Mouse (Mus musculus) neural tube, embryonic 13.5 days (tissue): Measurements from ENCODE around the gene Nacc2. TPM values are rescaled to one million over a fixed set of nuclear protein-coding genes. Genes with fewer than 3 reads are reported as not detected.

Experiments
- ATAC-seq: fragments of 200-750 bp; cut with Nextera tagmentation; 2 replicates; pipeline ENCODE4 v1.8.0; 2017; ENCODE audit warnings: low read depth, mild to moderate bottlenecking, moderate TSS enrichment, moderate library complexity
- H3K27ac ChIP-seq: fragments of 300-500 bp; sonication (generic); replicated peaks from 2 replicates; pipeline ENCODE4 v1.5.1; 2015; ENCODE audit warnings: moderate library complexity, mild to moderate bottlenecking, inconsistent platforms
- H3K27me3 ChIP-seq: fragments of 300-500 bp; sonication (generic); 2 replicates; pipeline ENCODE4 v1.6.1; 2015; ENCODE audit warnings: mild to moderate bottlenecking, inconsistent platforms
- H3K36me3 ChIP-seq: fragments of 300-500 bp; sonication (generic); 2 replicates; pipeline ENCODE4 v1.6.1; 2015; ENCODE audit warnings: mild to moderate bottlenecking, inconsistent platforms
- H3K4me1 ChIP-seq: fragments of 300-500 bp; sonication (generic); replicated peaks from 2 replicates; pipeline ENCODE4 v1.6.1; 2015; ENCODE audit warnings: inconsistent platforms
- H3K4me2 ChIP-seq: fragments of 300-500 bp; sonication (generic); 2 replicates; pipeline ENCODE4 v1.6.1; 2015; ENCODE audit warnings: inconsistent platforms, mild to moderate bottlenecking, moderate library complexity
- H3K4me3 ChIP-seq: fragments of 300-500 bp; sonication (generic); 2 replicates; pipeline ENCODE4 v1.5.1; 2015; ENCODE audit warnings: mild to moderate bottlenecking, inconsistent platforms
- H3K9ac ChIP-seq: fragments of 300-500 bp; sonication (generic); 2 replicates; pipeline ENCODE4 v1.6.1; 2015; ENCODE audit warnings: moderate library complexity, mild to moderate bottlenecking, inconsistent platforms
- H3K9me3 ChIP-seq: fragments of 300-500 bp; sonication (generic); 2 replicates; pipeline ENCODE4 v1.6.1; 2016; ENCODE audit warnings: inconsistent platforms
- WGBS: fragments of 180-500 bp; shearing (Covaris S2); methylation state at CpG from one replicate; pipeline ENCODE4 v1.1.7; 2015; 5-methylcytosine and 5-hydroxymethylcytosine counted together
- polyA plus RNA-seq: library from polyadenylated mRNA; unstranded; fragments of >200 nt; fragmentation: Nextera tagmentation; extraction: Ambion mirVana; gene quantifications from 2 replicates; pipeline ENCODE4 v1.2.1, GENCODE M21; 2015

Gene Nacc2
- polyA plus RNA-seq, 1 experiment from 2014 or later, result 18.0 TPM

DNA sequence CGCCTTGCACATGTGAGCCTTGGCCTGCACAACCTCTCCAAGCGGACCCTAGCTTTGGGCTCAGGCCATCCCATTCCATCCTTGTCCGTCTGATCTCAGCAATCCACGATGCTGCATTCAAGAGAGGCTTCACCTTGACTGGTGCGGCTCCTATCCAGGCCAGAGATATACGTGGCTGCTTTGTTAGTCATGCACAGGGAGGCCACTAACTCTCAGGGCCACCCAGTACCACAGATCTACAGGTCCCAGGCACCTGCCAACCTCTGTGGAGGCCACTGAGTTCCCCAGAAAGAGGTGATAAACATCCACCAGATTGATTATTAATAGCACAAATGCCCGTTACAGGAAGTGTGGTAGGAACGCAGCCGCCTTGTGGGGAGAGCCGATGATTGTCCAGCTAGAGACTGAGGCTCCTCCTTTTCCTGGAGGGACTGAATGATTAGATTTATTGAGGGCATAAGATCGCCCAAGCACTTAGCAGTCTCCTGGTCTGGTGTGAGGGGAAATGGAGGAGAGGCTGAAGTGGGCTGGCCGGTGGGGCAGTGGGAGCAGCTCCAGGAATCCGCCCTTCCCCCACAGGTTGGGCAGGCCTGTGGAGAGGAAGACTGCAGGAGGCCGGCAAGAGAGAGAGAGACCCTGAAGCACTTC lies 81.7 kb downstream of the Nacc2 start:
- no peak for ATAC-seq
- 54% methylated on average over 14 of the region's 14 CpGs for WGBS
- H3K9me3 ChIP-seq, result no peaks in the 10 kb centered on the region

GRCm38 (mm10) chr2:26039951-26040350 lies 83.1 kb downstream of the Nacc2 start:
- peak; percentile 12; the same call in 1 of the 2 replicates for ATAC-seq
- Histone ChIP-seq H3K4me1 (peaks cover 16% of the 10 kb centered on the region), H3K4me2 (no peak overlapping the region), H3K27ac (no peak overlapping the region), H3K4me3 (no peak overlapping the region), H3K36me3 (no peaks in the 10 kb centered on the region), H3K9me3 (no peaks in the 10 kb centered on the region), H3K9ac (peak overlapping the region; percentile 23; the same call in 1 of the 2 replicates), H3K27me3 (peaks cover 2% of the 10 kb centered on the region)
- WGBS, result 57% methylated on average over 14 of the region's 14 CpGs

More for the DNA sequence above, 81.7 kb downstream of the Nacc2 start:
- no peak overlapping the region for H3K4me2 ChIP-seq
- peaks cover 2% of the 10 kb centered on the region for H3K27me3 ChIP-seq
- H3K4me3 ChIP-seq, result no peak overlapping the region
- no peaks in the 10 kb centered on the region for H3K36me3 ChIP-seq
- H3K9ac ChIP-seq, result 0 out of 2 replicates have a peak overlapping the region, but pooled peaks have one; percentile 22
- H3K27ac ChIP-seq, result no peak overlapping the region
- H3K4me1 ChIP-seq, result peaks cover 9% of the 10 kb centered on the region

DNA sequence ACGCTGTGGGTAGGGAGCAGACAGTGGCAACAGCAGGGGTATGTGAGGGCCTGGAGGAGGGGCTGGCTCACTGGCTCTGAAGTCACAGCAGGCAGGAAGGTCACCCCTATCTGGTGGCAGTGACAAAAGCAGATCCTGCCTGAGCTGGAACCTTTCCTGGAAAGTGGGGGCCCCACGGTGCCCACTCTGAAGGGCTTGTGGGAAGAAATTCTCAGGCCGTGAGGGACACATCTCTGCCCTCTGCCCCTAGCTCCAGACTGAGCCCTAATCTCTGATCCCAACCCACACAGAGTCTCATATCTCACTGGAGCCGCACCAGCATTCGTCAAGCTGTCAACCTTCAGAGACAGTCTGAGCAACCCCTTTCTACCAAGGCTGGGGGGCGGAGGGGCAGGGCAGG lies 85.6 kb downstream of the Nacc2 start:
- no peak overlapping the region for H3K27ac ChIP-seq
- no peaks in the 10 kb centered on the region for H3K36me3 ChIP-seq
- no peak overlapping the region for H3K4me2 ChIP-seq
- H3K9me3 ChIP-seq, result no peaks in the 10 kb centered on the region
- no peak overlapping the region for H3K9ac ChIP-seq
- no peak for ATAC-seq
- H3K27me3 ChIP-seq, result peaks cover 2% of the 10 kb centered on the region
- 73% methylated on average over 6 of the region's 6 CpGs for WGBS
- no peak overlapping the region for H3K4me3 ChIP-seq
- peaks cover 29% of the 10 kb centered on the region for H3K4me1 ChIP-seq

DNA sequence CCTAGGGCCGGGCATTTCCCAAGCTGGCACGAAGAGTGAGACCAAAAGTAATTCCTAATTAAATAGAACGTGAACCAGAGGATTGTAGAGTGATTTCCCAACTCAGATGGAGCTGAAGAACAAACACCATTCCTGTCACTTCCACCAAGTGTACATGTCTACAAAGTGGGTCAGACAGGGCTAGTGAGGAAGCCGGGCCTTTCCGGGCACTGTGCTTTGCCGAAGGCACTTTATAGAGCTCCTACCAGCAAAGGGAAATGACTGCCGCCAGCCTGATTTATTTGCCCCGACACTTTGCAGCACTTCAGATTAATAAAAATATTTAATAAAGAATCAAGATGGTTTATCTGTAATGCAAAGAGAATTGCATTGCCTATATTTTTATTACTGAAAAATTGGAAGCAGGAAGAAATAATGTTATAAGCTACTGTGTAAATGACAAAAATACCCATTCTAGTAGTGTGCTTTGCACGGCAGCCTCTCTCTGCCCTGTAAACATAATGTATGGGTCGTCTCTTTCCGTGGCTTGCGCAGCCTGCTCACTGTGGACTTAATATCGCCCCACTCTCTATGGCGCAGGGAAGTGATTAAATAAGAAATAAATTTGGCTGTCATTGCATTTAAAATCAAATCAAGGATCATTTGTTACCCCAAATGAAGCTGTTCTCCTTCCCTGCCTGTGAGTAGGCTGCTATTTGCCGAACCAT lies 88.5 kb downstream of the Nacc2 start:
- H3K36me3 ChIP-seq, result no peaks in the 10 kb centered on the region
- peaks cover 20% of the 10 kb centered on the region for H3K4me1 ChIP-seq
- H3K9me3 ChIP-seq, result no peaks in the 10 kb centered on the region
- no peak overlapping the region for H3K4me3 ChIP-seq
- no peak overlapping the region for H3K9ac ChIP-seq
- H3K4me2 ChIP-seq, result no peak overlapping the region
- 62% methylated on average over 15 of the region's 15 CpGs for WGBS
- peak overlapping the region; percentile 46; the same call in 1 of the 2 replicates for H3K27ac ChIP-seq
- H3K27me3 ChIP-seq, result peaks cover 3% of the 10 kb centered on the region
- no peak for ATAC-seq

DNA sequence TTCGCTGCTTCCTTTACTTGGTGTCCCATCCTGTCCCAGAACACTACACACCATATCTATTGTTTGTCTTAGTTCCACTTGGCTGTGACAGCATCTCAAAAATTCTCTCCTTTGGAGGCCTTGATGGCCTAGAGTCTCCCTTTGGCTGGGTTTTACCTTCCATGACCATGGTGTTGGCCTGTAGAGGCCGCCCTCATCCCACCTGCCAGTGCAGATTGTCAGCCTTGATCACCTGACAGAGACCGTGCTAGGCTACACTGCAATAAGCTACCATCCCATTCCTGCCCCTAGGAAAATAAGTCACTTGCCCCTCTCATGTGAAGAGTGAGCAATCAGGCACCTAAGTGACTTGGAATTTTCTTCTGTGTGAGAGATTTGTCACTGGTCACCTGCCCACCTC lies 92.7 kb downstream of the Nacc2 start:
- H3K9me3 ChIP-seq, result no peaks in the 10 kb centered on the region
- H3K9ac ChIP-seq, result no peak overlapping the region
- H3K27ac ChIP-seq, result no peak overlapping the region
- H3K4me2 ChIP-seq, result no peak overlapping the region
- 51% methylated on average over 3 of the region's 3 CpGs for WGBS
- no peaks in the 10 kb centered on the region for H3K36me3 ChIP-seq
- ATAC-seq, result no peak
- H3K4me3 ChIP-seq, result no peak overlapping the region
- H3K27me3 ChIP-seq, result 0 out of 2 replicates have a peak, but pooled peaks cover 3% of the 10 kb centered on the region
- H3K4me1 ChIP-seq, result peaks cover 16% of the 10 kb centered on the region

DNA sequence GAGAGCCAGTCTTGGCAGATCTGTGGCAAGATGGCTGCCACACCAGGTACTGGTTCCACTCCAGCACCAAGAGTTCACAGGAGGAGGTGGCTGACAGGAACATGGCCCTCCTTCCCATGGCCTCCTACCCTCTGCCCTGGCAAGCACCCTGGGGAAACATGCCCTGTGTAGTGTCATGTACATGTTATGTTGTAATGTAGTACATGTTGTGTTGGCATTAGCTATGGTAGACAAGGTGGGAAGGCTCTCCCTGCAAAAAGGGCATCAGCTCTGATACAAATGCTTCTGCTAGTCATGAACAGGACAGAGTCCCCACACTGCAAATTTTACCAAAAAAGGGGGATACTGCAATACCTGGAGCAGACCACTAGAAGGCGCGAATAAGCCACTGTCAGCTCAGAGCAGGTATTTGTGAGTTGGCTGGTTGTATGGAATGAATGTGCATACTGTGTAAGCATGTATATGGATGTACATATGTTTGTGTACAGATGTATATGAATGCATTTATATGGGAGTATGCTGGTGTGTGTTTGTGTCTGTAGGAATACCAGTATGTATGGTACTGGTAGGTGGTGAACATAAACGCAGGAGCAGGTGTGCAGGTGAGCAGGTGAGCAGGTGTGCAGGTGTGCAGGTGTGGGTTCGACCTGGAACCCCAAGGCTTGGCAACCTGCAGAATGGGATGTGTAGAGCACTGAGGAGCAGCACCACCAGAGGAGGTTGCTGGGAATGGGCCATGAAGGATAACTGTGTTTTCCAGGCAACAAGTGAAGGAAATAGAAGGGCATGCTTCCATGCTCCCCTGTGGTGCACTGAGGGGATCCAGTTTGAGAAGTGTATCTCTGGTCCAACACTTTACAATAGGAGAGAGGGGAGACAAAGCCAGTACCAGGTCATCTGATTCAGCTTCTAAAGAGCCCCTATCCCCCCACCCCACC lies 98.6 kb downstream of the Nacc2 start:
- 32% methylated on average over 4 of the region's 4 CpGs for WGBS

DNA sequence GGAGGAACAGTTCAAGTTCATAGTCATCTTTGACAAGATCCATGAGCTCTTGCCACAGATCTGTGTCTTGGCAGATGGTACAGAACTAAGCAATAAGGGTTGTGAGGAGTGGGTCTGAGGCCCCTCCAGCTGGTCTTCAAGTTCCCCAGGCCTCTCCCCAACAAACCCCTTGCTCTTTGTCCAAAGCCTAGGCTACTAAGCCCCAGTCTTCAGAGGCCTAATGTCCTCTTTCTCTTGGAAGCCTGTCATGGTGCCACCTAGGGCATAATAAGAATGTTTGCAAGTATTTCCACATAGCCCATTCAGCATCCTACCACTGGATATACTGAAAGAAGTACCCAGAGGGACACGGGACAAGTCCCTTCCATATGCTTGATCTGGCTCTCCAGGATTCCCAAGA lies 100.4 kb downstream of the Nacc2 start:
- Histone ChIP-seq H3K36me3 (no peaks in the 10 kb centered on the region), H3K9ac (no peak overlapping the region), H3K27ac (no peak overlapping the region), H3K27me3 (no peaks in the 10 kb centered on the region), H3K9me3 (no peaks in the 10 kb centered on the region), H3K4me2 (no peak overlapping the region), H3K4me1 (peaks cover 32% of the 10 kb centered on the region), H3K4me3 (no peak overlapping the region)
- 81% methylated on average over 1 of the region's 1 CpGs for WGBS
- no peak for ATAC-seq

More for the DNA sequence above, 98.6 kb downstream of the Nacc2 start:
- no peak overlapping the region for H3K9ac ChIP-seq
- H3K9me3 ChIP-seq, result no peaks in the 10 kb centered on the region
- H3K4me3 ChIP-seq, result no peak overlapping the region
- no peak overlapping the region for H3K4me2 ChIP-seq
- no peak overlapping the region for H3K27ac ChIP-seq
- H3K36me3 ChIP-seq, result no peaks in the 10 kb centered on the region
- peaks cover 17% of the 10 kb centered on the region for H3K4me1 ChIP-seq
- ATAC-seq, result no peak
- H3K27me3 ChIP-seq, result no peaks in the 10 kb centered on the region

DNA sequence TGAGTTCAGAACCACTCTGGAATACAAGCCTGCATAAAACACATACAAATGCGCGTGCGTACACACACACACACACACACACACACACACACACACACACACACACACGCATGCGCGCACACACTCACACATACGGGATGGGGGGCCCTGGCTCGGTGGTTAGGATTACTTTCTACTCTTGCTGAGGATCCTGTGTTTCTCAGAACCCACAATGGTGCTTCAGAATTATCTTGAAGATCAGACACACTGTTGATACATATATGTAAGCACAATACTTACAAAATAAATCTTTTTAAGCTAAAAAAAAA lies 100.8 kb downstream of the Nacc2 start:
- no peak overlapping the region for H3K9ac ChIP-seq

DNA sequence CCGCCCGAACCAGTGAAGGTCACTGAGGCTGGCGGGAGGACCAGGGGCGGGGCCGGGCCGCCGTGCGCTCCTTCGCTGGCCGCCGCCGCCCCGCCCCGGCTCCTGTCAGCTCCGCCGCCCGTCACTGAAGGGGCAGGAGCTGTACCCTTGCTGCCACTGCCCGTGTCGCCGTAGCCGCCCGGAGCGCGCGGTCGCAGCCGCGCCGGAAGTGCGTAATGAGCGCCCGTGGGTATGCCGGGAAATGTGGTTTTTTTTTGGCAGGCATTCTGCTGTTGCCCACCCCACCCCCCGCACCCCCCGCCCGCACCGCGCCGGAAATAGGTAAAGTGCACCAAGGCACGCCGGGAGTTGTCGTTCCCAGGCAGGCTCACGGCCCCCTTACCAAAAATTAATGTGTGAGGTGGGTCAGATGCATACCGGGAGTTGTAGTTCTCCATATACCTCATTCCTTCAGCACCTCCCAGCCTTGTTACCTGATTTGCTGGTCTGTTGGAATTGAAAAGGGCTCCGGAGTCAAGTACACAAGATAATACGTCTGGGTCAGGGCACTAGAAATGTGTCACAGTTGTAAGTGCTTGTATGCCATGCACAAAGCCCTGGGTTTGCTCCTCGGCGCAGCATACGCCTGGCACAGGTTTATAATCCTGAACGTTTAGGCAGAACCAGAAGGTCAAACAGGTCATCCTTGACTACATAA lies 101.3 kb downstream of the Nacc2 start, which contains the start of gene Ubac1:
Ubac1 (minus strand) TSS at position 187 of the 697 bp plus-strand sequence.
- H3K27ac ChIP-seq, result peak within 1 kb of the TSS; percentile 89
- WGBS, result 7% methylated on average over 49 of the region's 50 CpGs
- peak; percentile 93 for ATAC-seq
- H3K4me1 ChIP-seq, result peaks cover 39% of the 10 kb centered on the region
- H3K4me2 ChIP-seq, result peak within 1 kb of the TSS; percentile 97
- peak within 1 kb of the TSS; percentile 87 for H3K4me3 ChIP-seq
- H3K9me3 ChIP-seq, result no peaks in the 10 kb centered on the region
- H3K36me3 ChIP-seq, result no peaks in the 10 kb centered on the region
- no peaks in the 10 kb centered on the region for H3K27me3 ChIP-seq
- H3K9ac ChIP-seq, result peak within 1 kb of the TSS; percentile 88

More for the DNA sequence above, 100.8 kb downstream of the Nacc2 start:
- peaks cover 36% of the 10 kb centered on the region for H3K4me1 ChIP-seq
- H3K27me3 ChIP-seq, result no peaks in the 10 kb centered on the region
- H3K9me3 ChIP-seq, result no peaks in the 10 kb centered on the region
- peak overlapping the region; percentile 97 for H3K4me2 ChIP-seq
- WGBS, result 85% methylated on average over 8 of the region's 8 CpGs
- peak overlapping the region; percentile 87 for H3K4me3 ChIP-seq
- ATAC-seq, result peak; percentile 24; the same call in 1 of the 2 replicates
- no peaks in the 10 kb centered on the region for H3K36me3 ChIP-seq
- no peak overlapping the region for H3K27ac ChIP-seq

DNA sequence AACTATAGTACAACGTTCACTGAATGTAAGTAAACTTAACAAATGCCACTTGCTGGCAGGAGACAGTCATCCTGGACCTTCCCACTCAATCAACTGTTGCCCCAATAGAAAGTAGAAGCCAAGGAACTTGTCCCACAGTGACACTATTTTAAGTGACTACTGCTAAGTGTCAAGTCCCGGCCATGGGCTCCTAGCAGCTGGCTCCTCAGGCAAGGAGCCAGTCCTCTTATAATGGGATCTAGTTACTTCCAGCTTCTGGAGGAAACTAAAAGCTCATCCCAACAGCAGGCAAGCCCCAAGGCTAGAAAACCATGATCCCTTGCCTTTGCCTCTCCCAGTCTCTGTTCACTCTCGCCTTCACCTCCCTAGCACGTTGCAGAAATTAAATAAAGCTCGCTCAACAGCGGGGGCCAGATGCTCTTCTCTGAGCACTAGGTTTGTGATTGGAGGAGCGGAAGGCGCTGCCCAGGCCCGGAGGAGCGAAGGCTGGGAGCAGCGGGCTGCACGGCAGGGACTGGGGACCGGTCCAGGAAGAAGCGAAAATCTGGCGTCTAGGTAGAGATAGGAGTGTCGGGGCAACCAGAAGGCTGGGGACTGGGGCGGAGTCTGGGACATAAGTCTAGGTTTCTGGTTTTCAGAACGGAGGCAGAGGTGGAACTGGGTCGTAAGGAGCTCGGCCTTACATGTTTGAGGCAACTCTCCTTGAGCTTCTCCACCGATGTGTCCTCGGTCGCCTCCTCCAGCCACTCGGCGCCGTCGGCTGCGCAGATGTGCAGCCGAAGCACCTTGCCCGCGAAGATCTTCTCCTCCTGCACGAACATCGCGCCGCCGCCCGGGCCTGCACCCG lies 102.1 kb downstream of the Nacc2 start:
- 2% methylated on average over 38 of the region's 38 CpGs for WGBS
- Histone ChIP-seq H3K4me3 (peak overlapping the region; percentile 87), H3K36me3 (peaks cover 3% of the 10 kb centered on the region; the same call in 1 of the 2 replicates), H3K27me3 (no peaks in the 10 kb centered on the region), H3K27ac (peak overlapping the region; percentile 89), H3K9me3 (no peaks in the 10 kb centered on the region), H3K4me2 (peak overlapping the region; percentile 97), H3K4me1 (peaks cover 39% of the 10 kb centered on the region), H3K9ac (peak overlapping the region; percentile 88)
- ATAC-seq, result peak; percentile 52

- Histone ChIP-seq H3K9ac (peak overlapping the region; percentile 88), H3K9me3 (no peaks in the 10 kb centered on the region), H3K4me2 (peak overlapping the region; percentile 97), H3K4me3 (peak overlapping the region; percentile 87), H3K4me1 (peaks cover 39% of the 10 kb centered on the region), H3K27ac (no peak overlapping the region), H3K36me3 (peaks cover 13% of the 10 kb centered on the region), H3K27me3 (no peaks in the 10 kb centered on the region)
- ATAC-seq, result no peak
- WGBS, result 83% methylated on average over 3 of the region's 3 CpGs
Observed at GRCm38 (mm10) chr2:26019923-26020322, 103.1 kb downstream of the Nacc2 start.
